Mouse (Mus musculus): ENCODE results near the gene Mrm1.

The Mrm1 gene

GRCm38 (mm10) chr11:84817362-84817761 is 2.0 kb downstream of the Mrm1 start:
- ATAC-seq (ENCODE audit: insufficient number of reproducible peaks, low FRiP score, low TSS enrichment), result no peak

- ATAC-seq (ENCODE audit: insufficient number of reproducible peaks, low FRiP score, low TSS enrichment), result no peak; the same call in 1 of the 2 replicates
Measured at GRCm38 (mm10) chr11:84813724-84814510, 5.4 kb downstream of the Mrm1 start.

GRCm38 (mm10) chr11:84804373-84804772 is 14.9 kb downstream of the Mrm1 start:
- ATAC-seq (ENCODE audit: insufficient number of reproducible peaks, low FRiP score, low TSS enrichment), result no peak

GRCm38 (mm10) chr11:84797627-84798353 is 21.5 kb downstream of the Mrm1 start:
- no peak for ATAC-seq (ENCODE audit: insufficient number of reproducible peaks, low FRiP score, low TSS enrichment)

GRCm38 (mm10) chr11:84797026-84797425 is 22.3 kb downstream of the Mrm1 start:
- no peak for ATAC-seq (ENCODE audit: insufficient number of reproducible peaks, low FRiP score, low TSS enrichment)

- peak; percentile 73; the same call in 1 of the 2 replicates for ATAC-seq (ENCODE audit: insufficient number of reproducible peaks, low FRiP score, low TSS enrichment)
Measured at GRCm38 (mm10) chr11:84794496-84795113, 24.7 kb downstream of the Mrm1 start.

- ATAC-seq (ENCODE audit: insufficient number of reproducible peaks, low FRiP score, low TSS enrichment), result no peak
Measured at GRCm38 (mm10) chr11:84793545-84793944, 25.8 kb downstream of the Mrm1 start.

- no peak for ATAC-seq (ENCODE audit: insufficient number of reproducible peaks, low FRiP score, low TSS enrichment)
Measured at GRCm38 (mm10) chr11:84790383-84790782, 28.9 kb downstream of the Mrm1 start.

GRCm38 (mm10) chr11:84780143-84780870 is 39.0 kb downstream of the Mrm1 start:
- no peak for ATAC-seq (ENCODE audit: insufficient number of reproducible peaks, low FRiP score, low TSS enrichment)

- ATAC-seq (ENCODE audit: insufficient number of reproducible peaks, low FRiP score, low TSS enrichment), result no peak
Measured at GRCm38 (mm10) chr11:84775560-84775959, 43.8 kb downstream of the Mrm1 start.

- ATAC-seq (ENCODE audit: insufficient number of reproducible peaks, low FRiP score, low TSS enrichment), result no peak
Measured at GRCm38 (mm10) chr11:84774870-84775514, 44.3 kb downstream of the Mrm1 start.

- ATAC-seq (ENCODE audit: insufficient number of reproducible peaks, low FRiP score, low TSS enrichment), result no peak
Measured at GRCm38 (mm10) chr11:84767898-84768297, 51.4 kb downstream of the Mrm1 start.

GRCm38 (mm10) chr11:84765125-84765524 is 54.2 kb downstream of the Mrm1 start:
- ATAC-seq (ENCODE audit: insufficient number of reproducible peaks, low FRiP score, low TSS enrichment), result no peak

- ATAC-seq (ENCODE audit: insufficient number of reproducible peaks, low FRiP score, low TSS enrichment), result no peak
Measured at GRCm38 (mm10) chr11:84764527-84764961, 54.8 kb downstream of the Mrm1 start.

GRCm38 (mm10) chr11:84764116-84764515 is 55.2 kb downstream of the Mrm1 start:
- no peak for ATAC-seq (ENCODE audit: insufficient number of reproducible peaks, low FRiP score, low TSS enrichment)

Data from cerebellum, adult (tissue).